Mouse (Mus musculus): Measurements from ENCODE around the gene Rps6kb2.

- no peak for TF ChIP-seq CTCF (IDR thresholded peaks at IDR 0.05; ENCODE audit: low read depth)
- TF ChIP-seq EP300 (IDR thresholded peaks at IDR 0.05; ENCODE audit: low read depth): no peak
These were observed 36.2 kb downstream of the Rps6kb2 start for GRCm38 (mm10) chr19:4126759-4127495.
